Mouse (Mus musculus): Measurements from ENCODE around the gene Alox5.

The Alox5 gene

DNA sequence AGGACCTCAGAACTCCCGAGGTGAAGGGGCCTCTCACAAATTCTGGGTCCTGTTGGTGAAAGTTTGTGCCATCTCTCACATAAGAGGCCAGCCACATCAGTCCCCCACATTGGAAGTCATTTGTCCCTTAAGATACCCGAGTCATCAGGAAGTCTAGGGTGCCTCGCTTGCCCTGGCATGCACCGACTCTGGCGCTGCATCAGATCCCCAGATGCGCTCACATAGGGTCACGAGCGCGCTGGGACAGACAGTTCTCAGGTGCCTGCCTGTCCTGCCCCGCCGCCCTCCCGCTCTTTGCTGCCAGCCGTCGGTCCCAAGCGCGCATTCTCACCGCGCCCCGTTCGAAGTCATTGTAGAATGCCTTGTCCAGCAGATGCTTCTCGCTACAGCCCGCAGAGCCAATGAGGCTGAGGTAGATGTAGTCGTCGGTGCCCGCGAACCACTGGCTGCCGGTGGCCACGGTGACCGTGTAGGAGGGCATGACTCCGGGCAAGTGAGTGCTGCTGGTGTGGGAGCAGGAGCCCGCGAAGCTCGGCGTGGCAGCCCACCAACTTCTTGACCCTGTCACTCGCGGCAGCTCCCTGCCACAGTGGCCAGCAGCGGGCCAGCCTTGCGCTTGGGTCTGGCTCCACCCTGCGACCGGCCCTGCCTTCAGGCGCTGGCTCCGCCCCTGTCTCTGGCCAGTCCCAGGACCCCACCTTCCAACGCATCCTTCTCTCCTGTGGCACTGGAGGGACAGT lies at the start of gene Alox5:
Gene Alox5 (minus strand): TSS at position 635 of the 740 bp plus-strand sequence.
- peak; percentile 10 for DNase-seq

DNA sequence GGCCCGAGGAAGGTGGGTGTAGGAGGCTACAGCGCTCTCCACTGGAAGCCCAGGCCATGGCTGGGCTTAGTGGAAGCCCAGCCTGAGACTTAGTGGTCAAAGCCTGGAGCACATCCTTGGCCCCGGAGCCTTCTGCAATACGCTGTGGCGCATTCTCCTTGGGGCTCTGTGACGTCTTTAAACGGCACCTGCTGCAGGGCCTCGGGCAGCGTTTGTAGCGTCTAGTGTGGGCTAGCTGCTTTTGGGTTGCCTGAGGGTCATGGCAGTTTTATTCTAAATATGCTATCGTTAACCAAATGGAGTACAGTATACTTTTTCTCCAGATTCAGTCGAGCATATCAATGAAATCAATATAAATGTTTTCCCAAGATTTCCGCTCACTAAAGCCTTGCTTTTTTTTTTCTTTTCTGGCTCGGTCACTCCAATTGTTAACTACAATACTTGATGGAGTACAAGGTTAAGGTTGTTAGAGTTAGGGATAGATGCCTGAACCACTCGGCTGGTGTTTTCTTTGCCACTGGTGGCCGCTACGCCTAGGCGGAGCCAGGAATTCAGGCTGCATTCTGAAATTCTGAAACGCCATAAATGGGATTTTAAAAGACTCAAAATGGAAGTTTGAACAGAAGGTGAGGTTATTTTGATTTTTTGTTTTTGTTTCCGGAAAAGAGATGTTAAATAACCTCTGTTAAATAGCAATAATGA lies 45.5 kb upstream of the Alox5 start, which contains the start of gene Olfr212:
Gene Olfr212 (plus strand): TSS at position 215 of the 702 bp plus-strand sequence.
- DNase-seq = peak; percentile 4

DNA sequence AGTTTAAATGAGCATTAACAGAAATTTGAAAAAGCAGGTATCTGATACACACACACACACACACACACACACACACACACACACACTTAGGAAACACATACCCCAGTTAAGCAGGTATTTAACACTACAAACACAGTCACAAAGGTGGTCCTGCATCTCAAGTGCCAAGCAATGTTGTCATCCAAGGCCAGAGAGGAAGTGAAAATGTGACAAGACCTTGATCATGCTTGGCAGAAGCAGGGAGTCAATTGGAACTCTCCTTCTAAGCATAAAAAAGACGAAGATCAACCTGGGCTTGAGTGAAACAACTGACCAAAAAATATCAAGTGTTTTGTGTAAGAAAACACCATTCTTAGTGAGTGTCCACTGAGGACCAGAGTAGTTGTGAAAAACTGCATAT lies 35.0 kb upstream of the Alox5 start:
- no peak for DNase-seq

DNA sequence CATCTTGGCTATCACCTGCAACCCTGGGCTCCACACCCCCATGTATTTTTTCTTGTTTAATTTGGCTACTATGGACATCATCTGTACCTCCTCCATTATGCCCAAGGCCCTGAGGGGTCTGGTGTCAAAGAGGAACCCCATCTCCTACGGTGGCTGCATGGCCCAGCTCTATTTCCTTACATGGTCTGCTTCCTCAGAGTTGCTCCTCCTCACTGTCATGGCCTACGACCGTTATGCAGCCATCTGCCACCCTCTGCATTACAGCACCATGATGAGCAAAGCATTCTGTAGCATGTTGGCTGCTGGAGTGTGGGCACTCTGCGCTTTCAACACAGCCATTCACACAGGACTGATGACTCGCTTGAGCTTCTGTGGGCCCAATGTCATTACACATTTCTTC lies 32.8 kb upstream of the Alox5 start:
- no peak for DNase-seq

DNA sequence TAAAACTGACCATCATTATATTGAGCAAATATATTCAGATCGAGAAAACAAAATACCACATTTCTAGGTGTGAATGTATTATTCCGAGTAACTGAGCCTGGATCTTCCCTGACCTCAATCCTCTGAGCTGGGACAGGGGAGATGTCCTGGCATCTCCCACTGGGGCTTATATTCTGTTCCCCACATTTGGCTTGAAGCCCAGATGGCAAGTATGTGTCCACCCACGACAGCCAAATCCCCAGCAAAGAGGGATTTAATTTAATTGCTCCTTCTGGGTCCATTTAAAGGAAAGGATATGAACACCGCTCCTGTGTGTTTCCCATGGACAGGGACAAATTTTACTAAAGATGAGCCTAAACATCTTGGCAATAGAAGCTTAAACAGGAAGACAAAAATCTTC lies 27.8 kb upstream of the Alox5 start, which contains the start of gene Olfr211:
Gene Olfr211 (plus strand): TSS at position 301 of the 400 bp plus-strand sequence.
- DNase-seq = no peak

DNA sequence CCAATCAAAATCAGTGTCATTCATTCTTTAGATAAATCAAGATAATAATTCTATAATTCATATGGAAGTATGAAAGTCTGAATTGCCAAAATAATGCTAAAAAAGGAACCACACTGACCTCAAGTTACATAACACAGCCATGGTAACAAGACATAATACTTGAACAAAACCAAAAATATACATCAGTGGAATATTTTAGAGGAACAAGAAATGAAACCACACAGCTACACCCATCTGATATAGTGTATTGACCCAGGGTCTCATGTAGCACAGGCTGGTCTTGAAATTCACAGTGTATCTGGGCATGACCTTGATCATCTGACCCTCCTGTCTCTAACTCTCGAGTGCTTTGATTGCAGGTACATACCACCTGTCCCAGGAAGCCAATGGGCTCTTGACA lies 25.9 kb upstream of the Alox5 start:
- no peak for DNase-seq

DNA sequence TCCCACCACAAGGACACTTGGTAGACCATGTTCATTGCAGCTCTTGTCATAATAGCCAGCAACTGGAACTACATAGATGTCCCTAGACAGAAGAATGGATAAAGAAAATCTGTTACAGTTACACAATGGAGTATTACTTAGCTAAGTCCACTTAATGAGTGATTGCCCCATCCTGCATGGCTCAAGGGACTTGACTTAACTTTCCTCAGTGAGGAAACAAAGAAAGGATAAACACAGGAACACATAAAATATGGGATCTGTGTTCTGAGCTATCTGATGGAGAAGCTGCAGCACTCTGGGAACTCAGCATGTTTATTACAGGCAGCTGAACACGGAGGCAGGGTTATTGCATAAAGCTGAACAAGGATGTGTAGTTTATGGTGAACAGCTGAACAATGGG lies 24.1 kb upstream of the Alox5 start:
- DNase-seq = no peak

DNA sequence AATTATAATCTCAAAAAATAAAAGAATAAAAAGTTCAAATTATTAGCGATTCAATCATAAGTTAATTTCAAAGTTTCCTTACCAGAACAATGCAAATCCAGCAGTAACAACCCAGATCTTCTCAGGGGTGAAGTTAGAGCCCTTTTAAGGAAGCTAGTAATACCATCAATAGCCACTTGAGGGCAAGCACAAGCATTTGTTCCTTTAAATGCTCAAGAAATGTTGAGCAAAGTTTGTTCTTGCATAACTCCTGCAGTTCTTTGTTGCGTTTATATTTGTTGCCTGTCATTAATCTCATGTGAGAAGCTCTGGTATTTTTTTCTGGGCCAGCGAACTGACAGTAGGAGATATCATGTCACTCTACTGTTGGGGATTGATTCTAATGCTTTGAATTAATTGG lies 7.1 kb upstream of the Alox5 start:
- no peak for DNase-seq

DNA sequence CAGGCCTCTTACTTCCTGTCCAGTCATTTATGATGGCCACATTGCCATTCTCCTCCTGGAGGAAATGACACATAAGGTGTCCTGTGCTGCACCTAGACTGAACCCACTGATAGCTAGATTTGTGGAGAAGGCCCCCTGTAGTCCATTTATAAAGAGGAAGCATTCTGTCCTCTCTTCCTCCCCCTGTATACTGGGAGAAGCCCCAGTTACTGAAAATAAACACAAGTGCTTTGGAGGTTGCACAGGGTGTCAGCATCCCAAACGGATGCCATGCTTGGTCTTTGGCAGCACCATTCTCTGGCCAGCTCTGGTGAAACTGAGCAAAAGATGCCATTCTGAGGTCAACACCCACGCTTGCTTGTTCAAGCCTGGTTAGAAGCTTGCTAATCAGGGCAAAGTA lies 1.7 kb downstream of the Alox5 start:
- DNase-seq = no peak

DNA sequence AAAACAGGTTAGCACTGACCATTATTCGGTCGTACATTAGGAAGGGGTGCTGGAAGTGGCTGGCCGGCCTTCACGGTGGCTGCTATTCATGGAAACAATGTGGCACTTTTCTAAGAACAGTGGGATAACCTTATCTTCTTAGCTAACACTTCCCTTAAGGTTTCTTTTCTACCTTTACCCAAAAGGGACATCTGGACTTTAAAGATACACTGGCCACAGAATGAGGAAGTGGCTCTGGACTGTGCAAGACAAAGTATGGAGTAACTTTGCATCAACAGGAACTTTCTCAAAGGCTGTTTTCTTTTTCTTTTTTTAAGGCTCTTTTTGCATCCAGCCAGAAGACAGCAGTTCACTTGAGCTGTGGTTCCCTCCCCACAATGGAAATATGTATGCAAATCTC lies 2.2 kb downstream of the Alox5 start:
- no peak for DNase-seq

DNA sequence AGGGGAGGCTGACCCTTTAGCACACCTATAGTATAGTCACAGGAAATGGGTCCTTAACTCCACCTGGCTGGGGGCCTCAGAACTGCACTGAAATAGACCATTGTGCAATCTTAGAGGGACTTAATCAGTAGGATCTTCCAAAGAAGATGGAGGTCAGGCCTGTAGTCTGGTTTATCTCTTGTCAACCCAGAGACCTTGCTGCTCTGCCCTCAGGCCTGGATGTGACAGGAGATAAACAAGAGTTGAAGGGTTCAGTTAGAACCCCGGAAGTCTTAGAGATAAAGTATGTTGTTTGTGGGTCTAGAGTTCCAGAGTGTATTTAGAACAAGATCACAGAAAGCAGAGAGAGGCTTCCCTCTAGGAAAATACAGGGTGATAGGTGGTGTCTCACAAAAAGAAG lies 4.5 kb downstream of the Alox5 start:
- DNase-seq = no peak

DNA sequence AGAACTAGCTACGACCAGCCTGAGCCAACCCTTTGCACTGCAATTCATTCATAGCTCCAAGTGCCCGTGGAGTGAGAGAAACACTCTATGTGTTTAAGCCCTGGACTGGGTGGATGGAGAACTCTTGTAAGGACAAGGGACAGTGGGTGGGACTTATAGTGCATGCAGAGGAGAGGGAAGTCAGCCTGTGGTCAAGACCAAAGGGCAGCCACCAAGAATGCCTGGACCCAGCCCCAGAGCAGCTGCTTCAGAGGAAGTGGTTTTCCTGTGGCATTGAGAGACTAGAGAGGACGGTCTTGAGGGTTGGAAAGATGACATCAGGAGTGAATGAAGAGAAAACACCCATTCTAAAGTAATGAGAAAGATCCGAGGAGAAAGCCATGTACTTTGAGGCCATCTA lies 5.2 kb downstream of the Alox5 start:
- no peak for DNase-seq

DNA sequence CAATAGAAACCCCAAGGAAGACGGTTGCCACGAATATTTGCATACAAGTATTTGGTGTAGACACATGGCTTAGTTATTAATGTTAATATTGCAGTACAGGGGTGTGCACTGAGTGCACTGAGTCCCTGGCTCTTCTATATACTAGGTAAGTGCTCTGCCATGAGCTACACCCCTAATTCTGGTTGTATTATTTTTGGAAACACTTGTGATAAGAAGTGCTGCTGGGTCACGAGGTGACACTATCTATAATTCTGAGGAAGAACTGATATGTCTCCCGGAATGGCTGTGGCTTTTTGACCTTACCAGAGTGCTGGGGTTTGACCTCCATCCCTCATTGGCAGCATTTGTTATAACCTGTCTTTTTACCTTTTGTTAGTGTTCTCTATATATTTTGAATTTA lies 20.1 kb downstream of the Alox5 start:
- no peak for DNase-seq

DNA sequence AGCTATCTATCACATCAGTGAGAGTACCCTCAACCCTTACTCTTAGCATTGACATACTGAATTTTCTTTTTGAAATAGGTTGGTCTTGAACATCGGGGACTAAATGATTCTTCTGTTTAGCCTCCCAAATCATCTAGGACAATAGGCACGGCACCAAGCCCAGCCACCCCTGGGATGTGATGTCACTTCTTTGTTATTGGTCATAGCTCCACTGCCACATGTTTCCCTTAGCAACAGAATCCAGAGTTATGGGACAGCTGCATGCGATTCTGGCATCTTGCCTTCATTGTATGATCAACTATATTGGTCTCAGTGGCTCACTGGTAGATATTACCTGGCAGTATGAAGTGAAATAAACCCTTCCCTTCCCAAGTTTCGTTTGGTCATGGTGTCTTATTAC lies 20.5 kb downstream of the Alox5 start:
- no peak for DNase-seq

DNA sequence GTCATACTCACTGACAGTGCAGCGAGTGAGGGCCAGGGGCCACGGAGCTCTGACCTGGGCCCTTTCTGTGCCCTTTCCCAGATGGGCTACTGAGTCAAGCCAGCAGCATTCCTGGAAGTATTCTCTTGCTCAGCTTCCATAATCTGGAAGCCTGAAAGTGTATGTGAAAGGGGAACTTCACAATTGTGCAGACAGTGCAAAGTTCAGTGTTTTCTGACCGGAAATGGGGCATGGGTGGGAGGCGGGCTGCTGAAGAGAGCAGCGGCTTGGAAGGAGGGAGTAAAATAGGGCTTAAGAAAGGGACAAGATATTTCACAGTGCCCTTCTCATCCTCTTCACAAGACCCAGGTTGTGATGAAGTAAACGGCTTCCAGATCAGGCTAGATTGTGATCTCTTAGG lies 21.4 kb downstream of the Alox5 start:
- no peak for DNase-seq

DNA sequence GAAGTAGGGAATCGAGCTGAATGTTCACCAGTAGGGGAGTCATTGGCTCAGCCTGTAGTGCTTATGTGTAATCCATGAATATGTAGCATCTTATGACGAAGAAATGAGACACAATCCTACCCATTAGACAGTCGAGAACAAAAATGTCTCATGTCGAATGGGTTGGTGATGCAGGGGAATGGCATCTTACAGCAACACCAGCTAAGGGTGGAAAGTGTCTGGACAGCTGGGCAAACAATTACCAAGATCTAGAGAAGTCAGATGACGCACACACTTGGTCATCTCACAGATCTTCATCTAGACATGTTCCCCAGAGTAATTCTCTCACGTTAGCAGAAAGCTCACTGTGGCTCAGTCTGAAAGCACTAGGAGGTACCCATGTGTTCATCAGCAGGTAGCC lies 22.1 kb downstream of the Alox5 start:
- no peak for DNase-seq

DNA sequence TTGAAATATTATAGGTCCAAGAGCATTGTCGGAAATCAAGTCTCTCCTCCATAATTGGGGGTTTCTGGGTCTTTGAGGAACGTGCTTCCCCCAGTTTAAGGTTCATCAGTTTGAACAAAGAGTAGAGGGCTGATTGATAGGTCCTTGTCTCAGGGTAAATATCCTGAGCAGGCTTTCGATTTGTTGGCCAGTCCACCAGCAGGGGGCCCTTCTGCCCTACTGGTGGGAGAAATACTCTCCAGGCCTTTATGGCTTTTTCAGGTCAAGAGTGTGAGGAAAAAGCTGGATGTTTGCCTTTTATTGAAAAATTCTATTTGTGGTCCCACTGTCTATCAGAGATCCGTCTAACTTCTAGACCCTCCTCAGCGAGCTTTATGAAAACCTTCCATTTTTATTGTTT lies 32.7 kb downstream of the Alox5 start:
- no peak for DNase-seq

DNA sequence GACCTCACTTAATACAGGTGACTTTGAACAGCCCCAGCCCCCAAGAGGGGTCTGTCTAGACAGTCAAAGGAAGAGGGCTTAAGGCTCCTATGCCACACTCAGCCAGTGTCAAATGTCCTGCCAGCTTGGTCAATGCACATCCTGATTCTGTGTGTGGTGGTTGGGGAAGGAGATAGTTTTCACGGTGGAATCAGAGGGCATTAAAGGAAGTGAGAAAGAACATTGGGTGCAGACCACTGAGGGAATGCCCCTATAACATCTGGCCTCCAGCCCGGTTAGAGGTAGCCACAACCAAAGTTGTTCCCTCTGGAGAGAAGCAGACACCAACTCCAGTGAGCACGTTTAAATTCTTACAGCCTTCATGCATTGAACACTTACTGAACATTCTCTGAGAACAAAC lies 33.4 kb downstream of the Alox5 start:
- DNase-seq = no peak

DNA sequence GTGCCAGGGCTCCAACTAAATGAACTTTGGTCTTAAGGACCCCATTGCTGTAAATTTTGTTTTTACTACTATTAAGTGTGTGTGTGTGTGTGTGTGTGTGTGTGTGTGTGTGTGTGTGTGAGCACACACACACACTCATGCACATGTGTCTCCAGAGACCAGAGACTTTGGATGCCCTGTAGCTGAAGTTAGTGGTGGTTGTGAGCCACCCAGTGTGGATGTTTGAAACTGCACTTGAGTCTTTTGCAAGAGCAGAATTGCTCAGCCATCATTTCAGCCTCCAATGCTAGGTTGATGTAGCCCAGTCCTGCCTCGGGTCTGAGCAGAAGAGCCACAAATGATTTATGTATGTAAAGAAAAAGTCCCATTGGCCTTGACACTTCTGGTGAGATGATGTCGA lies 37.3 kb downstream of the Alox5 start:
- DNase-seq = peak; percentile 46

DNA sequence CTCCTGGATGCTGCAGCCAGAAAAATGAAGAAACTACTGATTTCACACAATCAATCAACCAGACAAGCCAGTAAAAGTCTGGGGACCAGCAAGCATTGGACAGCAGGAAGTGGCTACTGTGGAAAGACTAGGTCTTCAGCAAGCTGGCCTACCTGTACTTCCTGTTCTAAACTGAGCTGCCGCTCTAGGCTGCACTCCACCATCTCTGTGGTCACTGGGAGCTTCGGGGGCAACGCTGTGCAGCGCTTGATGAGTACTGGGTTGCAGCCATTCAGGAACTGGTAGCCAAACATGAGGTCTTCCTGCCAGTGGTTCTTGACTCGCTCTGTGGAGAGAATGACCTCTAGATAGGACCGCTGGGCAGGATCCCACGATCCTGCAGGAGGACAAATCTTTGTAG lies 38.0 kb downstream of the Alox5 start:
- DNase-seq = no peak

DNA sequence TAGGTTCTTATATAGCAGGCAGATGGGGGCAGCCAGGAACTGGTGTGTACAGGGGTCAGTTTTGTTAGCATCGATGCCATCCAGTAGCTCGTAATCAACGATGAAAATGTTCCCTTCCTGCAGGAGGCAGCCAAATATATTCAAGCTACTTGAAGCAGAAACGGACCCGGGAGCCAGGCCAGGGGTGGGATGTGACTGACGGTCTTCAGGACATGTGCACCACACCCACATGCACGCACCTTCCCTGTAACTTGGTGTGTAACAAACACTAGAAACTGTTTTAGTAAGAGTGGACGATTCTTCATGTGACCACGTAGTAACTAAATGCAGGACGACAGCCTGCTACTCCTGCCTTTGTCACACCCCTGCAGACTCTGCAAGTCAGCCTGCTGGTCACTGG lies 40.7 kb downstream of the Alox5 start:
- no peak for DNase-seq

DNA sequence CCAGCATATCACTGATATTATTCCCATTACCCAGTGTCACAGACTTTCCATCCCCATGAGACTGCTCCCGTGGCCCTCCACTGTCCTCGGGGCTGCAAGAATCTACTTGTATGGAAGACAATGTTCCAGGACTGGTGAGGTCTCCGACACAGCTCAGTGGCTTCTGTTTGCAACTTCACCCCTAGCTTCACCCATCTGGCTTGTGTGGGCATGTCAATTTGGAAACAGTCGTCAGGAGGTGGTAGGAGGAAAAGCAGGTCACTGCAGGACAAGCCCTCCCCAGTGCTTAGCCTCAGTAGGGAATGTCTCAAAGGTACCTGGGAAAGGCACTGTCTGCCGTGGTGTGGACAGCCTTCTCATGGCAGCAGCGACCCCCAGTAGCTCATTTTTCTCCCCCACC lies 41.3 kb downstream of the Alox5 start:
- no peak for DNase-seq

DNA sequence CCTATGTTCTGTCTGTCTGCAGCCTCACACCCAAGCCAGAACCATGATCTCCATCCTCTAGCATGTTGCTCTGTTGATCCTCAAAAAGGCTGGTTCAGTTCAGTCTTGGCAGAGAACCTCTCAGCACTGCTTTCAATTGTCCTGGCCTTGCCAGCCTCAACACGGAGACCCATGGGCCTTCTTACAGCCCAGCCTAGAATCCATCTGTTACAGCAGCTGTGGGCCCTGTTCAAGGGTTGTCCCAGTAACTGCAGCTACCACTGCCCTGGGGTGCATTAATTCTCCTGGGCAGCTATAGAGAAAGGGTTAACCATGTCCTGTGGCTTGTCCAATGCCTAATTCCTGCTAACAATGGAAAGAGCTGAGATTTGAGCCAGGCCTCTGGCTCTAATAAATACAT lies 42.5 kb downstream of the Alox5 start:
- no peak for DNase-seq

DNA sequence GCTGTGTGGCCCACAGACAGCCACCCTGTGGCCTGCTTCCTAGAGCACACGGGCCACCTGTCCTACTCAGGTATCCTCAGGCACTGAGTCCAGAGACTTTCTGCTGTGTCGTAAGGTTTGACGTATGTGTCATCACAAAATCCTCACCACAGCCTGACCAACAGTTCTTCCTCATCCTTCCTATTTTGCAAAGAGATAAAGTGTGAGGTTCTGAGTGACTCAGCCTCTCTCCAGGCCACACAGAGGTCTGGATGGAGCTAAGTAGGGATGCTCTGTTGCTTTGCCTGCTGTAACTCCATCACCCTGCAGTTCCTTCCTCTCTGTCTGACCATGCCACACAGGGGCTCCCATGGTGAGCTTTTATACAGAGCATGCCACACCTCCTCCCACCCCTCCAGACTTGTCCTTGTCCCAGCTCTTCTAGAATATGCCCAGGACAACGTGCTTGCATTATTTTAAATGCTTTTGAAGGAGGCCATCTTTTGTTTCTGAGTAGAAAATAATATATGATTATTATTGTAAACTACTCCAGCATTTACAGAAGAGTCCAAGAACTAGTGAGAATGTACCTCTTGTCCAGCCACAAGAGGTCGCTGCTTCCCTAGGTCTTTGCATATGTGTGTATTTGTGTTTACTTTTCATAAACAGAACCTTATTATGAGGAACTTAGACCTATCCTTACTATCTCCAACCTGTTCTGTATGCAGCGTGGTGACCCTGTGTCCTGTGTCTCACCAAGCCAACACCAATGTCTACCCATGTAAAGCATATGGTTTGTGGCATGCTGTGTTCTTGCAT lies 43.3 kb downstream of the Alox5 start:
- no peak for DNase-seq
